Mouse (Mus musculus): Measurements from ENCODE around the gene Eif4e2.

Eif4e2 gene

GRCm38 (mm10) chr1:87186261-87187036, 27.3 kb upstream of the Eif4e2 start:
- no peaks in the 10 kb centered on the region; the same call in 1 of the 2 replicates for H3K27me3 ChIP-seq (ENCODE audit: control insufficient read depth, insufficient read depth, low read length, poor library complexity, severe bottlenecking)
- peak; percentile 13 for DNase-seq (ENCODE audit: low read depth, low spot score)
- H3K36me3 ChIP-seq (ENCODE audit: control insufficient read depth, insufficient read depth, low read length, poor library complexity, severe bottlenecking), result no peaks in the 10 kb centered on the region

- Histone ChIP-seq H3K36me3 (ENCODE audit: control insufficient read depth, insufficient read depth, low read length, poor library complexity, severe bottlenecking) (no peaks in the 10 kb centered on the region), H3K27me3 (ENCODE audit: control insufficient read depth, insufficient read depth, low read length, poor library complexity, severe bottlenecking) (no peaks in the 10 kb centered on the region; the same call in 1 of the 2 replicates)
- peak; percentile 72 for DNase-seq (ENCODE audit: low read depth, low spot score)
Measured at GRCm38 (mm10) chr1:87187037-87187355, 26.7 kb upstream of the Eif4e2 start.

- H3K36me3 ChIP-seq (ENCODE audit: control insufficient read depth, insufficient read depth, low read length, poor library complexity, severe bottlenecking), result no peaks in the 10 kb centered on the region
- H3K27me3 ChIP-seq (ENCODE audit: control insufficient read depth, insufficient read depth, low read length, poor library complexity, severe bottlenecking), result no peaks in the 10 kb centered on the region; the same call in 1 of the 2 replicates
- no peak for DNase-seq (ENCODE audit: low read depth, low spot score)
Measured at GRCm38 (mm10) chr1:87190429-87190828, 23.3 kb upstream of the Eif4e2 start, which contains the start of gene Chrnd. Chrnd (plus strand) TSS chr1:87190607.

- H3K36me3 ChIP-seq (ENCODE audit: control insufficient read depth, insufficient read depth, low read length, poor library complexity, severe bottlenecking), result no peaks in the 10 kb centered on the region
- no peak for DNase-seq (ENCODE audit: low read depth, low spot score)
- H3K27me3 ChIP-seq (ENCODE audit: control insufficient read depth, insufficient read depth, low read length, poor library complexity, severe bottlenecking), result no peaks in the 10 kb centered on the region
Measured at GRCm38 (mm10) chr1:87197296-87197695, 16.4 kb upstream of the Eif4e2 start.

- Histone ChIP-seq H3K36me3 (ENCODE audit: control insufficient read depth, insufficient read depth, low read length, poor library complexity, severe bottlenecking) (no peaks in the 10 kb centered on the region), H3K27me3 (ENCODE audit: control insufficient read depth, insufficient read depth, low read length, poor library complexity, severe bottlenecking) (no peaks in the 10 kb centered on the region)
- no peak for DNase-seq (ENCODE audit: low read depth, low spot score)
Measured at GRCm38 (mm10) chr1:87198119-87199065, 15.3 kb upstream of the Eif4e2 start.

- DNase-seq (ENCODE audit: low read depth, low spot score), result no peak
- H3K36me3 ChIP-seq (ENCODE audit: control insufficient read depth, insufficient read depth, low read length, poor library complexity, severe bottlenecking), result no peaks in the 10 kb centered on the region
- H3K27me3 ChIP-seq (ENCODE audit: control insufficient read depth, insufficient read depth, low read length, poor library complexity, severe bottlenecking), result no peaks in the 10 kb centered on the region
Measured at GRCm38 (mm10) chr1:87200811-87201210, 12.9 kb upstream of the Eif4e2 start.

GRCm38 (mm10) chr1:87201848-87202247, 11.9 kb upstream of the Eif4e2 start:
- Histone ChIP-seq H3K36me3 (ENCODE audit: control insufficient read depth, insufficient read depth, low read length, poor library complexity, severe bottlenecking) (no peaks in the 10 kb centered on the region), H3K27me3 (ENCODE audit: control insufficient read depth, insufficient read depth, low read length, poor library complexity, severe bottlenecking) (no peaks in the 10 kb centered on the region)
- no peak for DNase-seq (ENCODE audit: low read depth, low spot score)

GRCm38 (mm10) chr1:87203779-87204178, 9.9 kb upstream of the Eif4e2 start:
- Histone ChIP-seq H3K36me3 (ENCODE audit: control insufficient read depth, insufficient read depth, low read length, poor library complexity, severe bottlenecking) (no peaks in the 10 kb centered on the region), H3K27me3 (ENCODE audit: control insufficient read depth, insufficient read depth, low read length, poor library complexity, severe bottlenecking) (no peaks in the 10 kb centered on the region)
- no peak for DNase-seq (ENCODE audit: low read depth, low spot score)

- no peak for DNase-seq (ENCODE audit: low read depth, low spot score)
- Histone ChIP-seq H3K36me3 (ENCODE audit: control insufficient read depth, insufficient read depth, low read length, poor library complexity, severe bottlenecking) (no peaks in the 10 kb centered on the region), H3K27me3 (ENCODE audit: control insufficient read depth, insufficient read depth, low read length, poor library complexity, severe bottlenecking) (no peaks in the 10 kb centered on the region)
Measured at GRCm38 (mm10) chr1:87204465-87204864, 9.2 kb upstream of the Eif4e2 start, which contains the start of gene Chrng. Chrng (plus strand) TSS chr1:87204657.

- Histone ChIP-seq H3K36me3 (ENCODE audit: control insufficient read depth, insufficient read depth, low read length, poor library complexity, severe bottlenecking) (no peaks in the 10 kb centered on the region), H3K27me3 (ENCODE audit: control insufficient read depth, insufficient read depth, low read length, poor library complexity, severe bottlenecking) (no peaks in the 10 kb centered on the region)
- no peak for DNase-seq (ENCODE audit: low read depth, low spot score)
Measured at GRCm38 (mm10) chr1:87205038-87205437, 8.7 kb upstream of the Eif4e2 start.

- no peak for DNase-seq (ENCODE audit: low read depth, low spot score)
- Histone ChIP-seq H3K27me3 (ENCODE audit: control insufficient read depth, insufficient read depth, low read length, poor library complexity, severe bottlenecking) (no peaks in the 10 kb centered on the region), H3K36me3 (ENCODE audit: control insufficient read depth, insufficient read depth, low read length, poor library complexity, severe bottlenecking) (no peaks in the 10 kb centered on the region)
Measured at GRCm38 (mm10) chr1:87205502-87205901, 8.2 kb upstream of the Eif4e2 start.

GRCm38 (mm10) chr1:87206339-87206738, 7.4 kb upstream of the Eif4e2 start:
- Histone ChIP-seq H3K36me3 (ENCODE audit: control insufficient read depth, insufficient read depth, low read length, poor library complexity, severe bottlenecking) (no peaks in the 10 kb centered on the region), H3K27me3 (ENCODE audit: control insufficient read depth, insufficient read depth, low read length, poor library complexity, severe bottlenecking) (no peaks in the 10 kb centered on the region)
- DNase-seq (ENCODE audit: low read depth, low spot score), result peak; percentile 37

GRCm38 (mm10) chr1:87211431-87211830, 2.3 kb upstream of the Eif4e2 start:
- no peaks in the 10 kb centered on the region for H3K36me3 ChIP-seq (ENCODE audit: control insufficient read depth, insufficient read depth, low read length, poor library complexity, severe bottlenecking)
- no peaks in the 10 kb centered on the region for H3K27me3 ChIP-seq (ENCODE audit: control insufficient read depth, insufficient read depth, low read length, poor library complexity, severe bottlenecking)
- DNase-seq (ENCODE audit: low read depth, low spot score), result no peak

- 0 out of 2 replicates have a peak, but pooled peaks cover 4% of the 10 kb centered on the region for H3K36me3 ChIP-seq (ENCODE audit: control insufficient read depth, insufficient read depth, low read length, poor library complexity, severe bottlenecking)
- no peaks in the 10 kb centered on the region for H3K27me3 ChIP-seq (ENCODE audit: control insufficient read depth, insufficient read depth, low read length, poor library complexity, severe bottlenecking)
- DNase-seq (ENCODE audit: low read depth, low spot score), result peak; percentile 31
Measured at GRCm38 (mm10) chr1:87214748-87215147, 1.0 kb downstream of the Eif4e2 start.

- Histone ChIP-seq H3K36me3 (ENCODE audit: control insufficient read depth, insufficient read depth, low read length, poor library complexity, severe bottlenecking) (peaks cover 18% of the 10 kb centered on the region), H3K27me3 (ENCODE audit: control insufficient read depth, insufficient read depth, low read length, poor library complexity, severe bottlenecking) (no peaks in the 10 kb centered on the region)
- DNase-seq (ENCODE audit: low read depth, low spot score), result peak; percentile 39
Measured at GRCm38 (mm10) chr1:87217938-87218337, 4.2 kb downstream of the Eif4e2 start.

Data from splenic B cell, adult 2 months (primary cell).